In the genomic region with DNA sequence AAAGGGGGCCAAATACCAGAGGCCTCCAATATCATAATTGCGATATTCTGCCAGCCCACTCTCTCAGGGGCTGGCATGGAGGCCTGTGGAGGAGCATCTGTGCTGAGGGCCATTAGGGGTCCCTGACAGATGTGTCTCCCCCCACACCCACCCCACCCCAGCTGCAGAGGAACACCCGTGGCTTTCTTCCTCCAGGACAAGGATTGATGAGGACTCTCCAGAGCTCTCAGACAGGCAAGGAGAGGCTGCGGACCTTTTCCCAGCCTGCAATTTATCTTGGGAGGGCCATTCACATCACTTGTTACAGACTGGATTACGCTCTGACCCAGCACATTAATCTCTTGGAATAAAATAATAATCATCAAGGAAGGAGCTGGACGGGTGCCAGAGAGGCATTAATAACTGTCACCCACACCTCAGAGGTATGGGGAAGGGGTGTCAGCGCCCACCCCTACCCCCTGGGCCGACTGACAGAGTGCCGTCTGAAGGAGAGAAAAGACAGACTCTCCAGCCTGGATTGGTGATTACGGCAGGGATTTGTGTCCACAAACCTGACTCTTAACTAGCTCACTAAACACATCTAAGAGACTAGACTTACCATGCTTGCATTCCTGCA, we compare ENCODE assay signal across 25 mouse cellular contexts. TPM values are rescaled to one million over a fixed set of nuclear protein-coding genes. Genes with fewer than 3 reads are reported as not detected.
DNase-seq lines count a peak whose midpoint lies in the region; ATAC-seq lines count a peak whose summit lies in the region.
"Had no signal": no experiment of that assay in that cellular context is flagged by ENCODE, and none has a peak within 500 bp of the region (broad histone marks: within the 10 kb centered on the region; RNA-seq: fewer than 3 reads in every experiment).

No protein-coding gene starts in this region.

- peak overlapping the region; percentile 66 for H3K27ac ChIP-seq in hindbrain, embryonic 12.5 days
- H3K27ac ChIP-seq in hindbrain, embryonic 10.5 days = no peak overlapping the region
- H3K27ac ChIP-seq in hindbrain, embryonic 15.5 days (replicated peaks) = 0 out of 2 replicates have a peak overlapping the region, but pooled peaks have one; percentile 38
- H3K27ac ChIP-seq in neural tube, embryonic 15.5 days (replicated peaks) = no peak overlapping the region
- H3K27ac ChIP-seq: embryonic facial prominence, embryonic 12.5 days; forebrain, embryonic 12.5 days had no signal

- H3K4me1 ChIP-seq in hindbrain, embryonic 12.5 days = peaks cover 8% of the 10 kb centered on the region
- H3K4me1 ChIP-seq in hindbrain, embryonic 10.5 days (replicated peaks) = peaks cover 8% of the 10 kb centered on the region; the same call in 1 of the 2 replicates
- peaks cover 8% of the 10 kb centered on the region for H3K4me1 ChIP-seq in hindbrain, embryonic 15.5 days (replicated peaks)
- 0 out of 2 replicates have a peak, but pooled peaks cover 9% of the 10 kb centered on the region for H3K4me1 ChIP-seq in neural tube, embryonic 15.5 days
- H3K4me1 ChIP-seq: embryonic facial prominence, embryonic 12.5 days; forebrain, embryonic 12.5 days; heart, embryonic 12.5 days had no signal

- intact Hi-C loops in heart, postnatal 14 days (cut with DNase I) = no loop called here

- H3K9ac ChIP-seq in hindbrain, embryonic 12.5 days = no peak overlapping the region
- H3K9ac ChIP-seq in hindbrain, embryonic 15.5 days = no peak overlapping the region
- no peak overlapping the region for H3K9ac ChIP-seq in neural tube, embryonic 15.5 days (replicated peaks)
- H3K9ac ChIP-seq: embryonic facial prominence, embryonic 12.5 days; forebrain, embryonic 12.5 days; heart, embryonic 12.5 days had no signal

- peaks cover 46% of the 10 kb centered on the region for H3K36me3 ChIP-seq in hindbrain, embryonic 12.5 days
- peaks cover 44% of the 10 kb centered on the region for H3K36me3 ChIP-seq in hindbrain, embryonic 10.5 days
- H3K36me3 ChIP-seq in hindbrain, embryonic 15.5 days = peaks cover 45% of the 10 kb centered on the region
- peaks cover 60% of the 10 kb centered on the region for H3K36me3 ChIP-seq in neural tube, embryonic 15.5 days
- H3K36me3 ChIP-seq: G1E had no signal

- DNase-seq in embryo, embryonic 10 days (ENCODE audit: low spot score) = peak; percentile 14
- DNase-seq in embryo, embryonic 9.5 days (ENCODE audit: extremely low spot score) = no peak
- DNase-seq in hindbrain, embryonic 10.5 days (ENCODE audit: low spot score) = no peak
- DNase-seq in left cerebral cortex, adult 8-10 months (ENCODE audit: low spot score in 2 of 2) = no peak
- no peak for DNase-seq in heart, postnatal 14 days
- DNase-seq: adrenal gland, adult 8-10 months; B cell, adult 2 months; cerebellum, adult 11 months; cerebellum, adult 8-10 months; cerebellum, postnatal 14 days; gastrocnemius, postnatal 10 days; heart, postnatal 36 days had no signal

- H3K4me3 ChIP-seq in hindbrain, embryonic 12.5 days = no peak overlapping the region
- H3K4me3 ChIP-seq in hindbrain, embryonic 10.5 days = no peak overlapping the region
- H3K4me3 ChIP-seq in hindbrain, embryonic 15.5 days = no peak overlapping the region
- no peak overlapping the region for H3K4me3 ChIP-seq in neural tube, embryonic 15.5 days (replicated peaks)
- H3K4me3 ChIP-seq: embryonic facial prominence, embryonic 12.5 days; forebrain, embryonic 12.5 days; heart, embryonic 12.5 days had no signal

- H3K9me3 ChIP-seq in hindbrain, embryonic 12.5 days (replicated peaks) = no peaks in the 10 kb centered on the region
- no peaks in the 10 kb centered on the region for H3K9me3 ChIP-seq in hindbrain, embryonic 10.5 days
- H3K9me3 ChIP-seq in hindbrain, embryonic 15.5 days = no peaks in the 10 kb centered on the region
- no peaks in the 10 kb centered on the region for H3K9me3 ChIP-seq in neural tube, embryonic 15.5 days (replicated peaks)
- H3K9me3 ChIP-seq: embryonic facial prominence, embryonic 12.5 days; forebrain, embryonic 12.5 days; G1E; heart, embryonic 12.5 days had no signal

- 52% methylated on average over 9 of the region's 9 CpGs for WGBS in hindbrain, embryonic 12.5 days
- WGBS in hindbrain, embryonic 10.5 days = 77% methylated on average over 9 of the region's 9 CpGs
- 30% methylated on average over 9 of the region's 9 CpGs for WGBS in hindbrain, embryonic 15.5 days
- 38% methylated on average over 9 of the region's 9 CpGs for WGBS in neural tube, embryonic 15.5 days

- H3K4me2 ChIP-seq in hindbrain, embryonic 12.5 days (replicated peaks) = no peak overlapping the region
- H3K4me2 ChIP-seq in hindbrain, embryonic 15.5 days = no peak overlapping the region
- no peak overlapping the region for H3K4me2 ChIP-seq in neural tube, embryonic 15.5 days
- H3K4me2 ChIP-seq: embryonic facial prominence, embryonic 12.5 days; forebrain, embryonic 12.5 days; heart, embryonic 12.5 days had no signal

- peak; percentile 83 for ATAC-seq in hindbrain, embryonic 12.5 days (ENCODE audit: low FRiP score)
- ATAC-seq in hindbrain, embryonic 15.5 days (ENCODE audit: low FRiP score, low read depth) = peak; percentile 77; the same call in 1 of the 2 replicates
- ATAC-seq in neural tube, embryonic 15.5 days (ENCODE audit: low FRiP score) = 0 out of 2 replicates have a peak, but pooled peaks have one; percentile 14
- ATAC-seq: CD4-positive, CD25-positive, alpha-beta regulatory T cell, adult 4 months; forebrain, embryonic 16.5 days; inflammation-experienced regulatory T-cells, adult 6 months; intestine, postnatal 0 days had no signal

- H3K27me3 ChIP-seq in hindbrain, embryonic 12.5 days = no peaks in the 10 kb centered on the region
- H3K27me3 ChIP-seq in hindbrain, embryonic 10.5 days (ENCODE audit: insufficient read depth, poor library complexity, severe bottlenecking) = no peaks in the 10 kb centered on the region
- H3K27me3 ChIP-seq in hindbrain, embryonic 15.5 days = no peaks in the 10 kb centered on the region
- no peaks in the 10 kb centered on the region for H3K27me3 ChIP-seq in neural tube, embryonic 15.5 days (replicated peaks)
- H3K27me3 ChIP-seq: embryonic facial prominence, embryonic 12.5 days; forebrain, embryonic 12.5 days; heart, embryonic 12.5 days had no signal

RNA-seq across cellular contexts. Expression of a gene that starts 21.7 kb away (rescaled TPM):
- polyA plus RNA-seq in hindbrain, embryonic 12.5 days (2016; fragmentation: Nextera tagmentation; extraction: Ambion mirVana) = 9.4 and 11.0 TPM in 2 replicates
- 4.9 and 7.4 TPM in 2 replicates for polyA plus RNA-seq in hindbrain, embryonic 10.5 days (2016; fragmentation: Nextera tagmentation; extraction: Ambion mirVana)
- polyA plus RNA-seq in hindbrain, embryonic 15.5 days (2015; fragmentation: Nextera tagmentation; extraction: Ambion mirVana) = 12.3 and 13.6 TPM in 2 replicates
- polyA plus RNA-seq in neural tube, embryonic 15.5 days (2015; fragmentation: Nextera tagmentation; extraction: Ambion mirVana) = 7.2 and 12.7 TPM in 2 replicates
- 10 to 100 TPM; 70.1 to 81.7 (median 76.0) TPM for total RNA-seq in left cerebral cortex, adult 8-10 months (2022)
- 1 to 10 TPM; 1.0 to 1.8 TPM for total RNA-seq in heart, postnatal 14 days (2021)
- total RNA-seq: granulocyte monocyte progenitor cell, adult 5-6 weeks had no signal
- polyA plus RNA-seq: CD4-positive, CD25-positive, alpha-beta regulatory T cell, adult 4 months; inflammation-experienced regulatory T-cells, adult 6 months had no signal

RNA-seq across cellular contexts. Expression of a gene that starts 21.8 kb away (rescaled TPM):
- 12.9 and 13.4 TPM in 2 replicates for polyA plus RNA-seq in hindbrain, embryonic 12.5 days (2016; fragmentation: Nextera tagmentation; extraction: Ambion mirVana)
- 11.3 and 12.3 TPM in 2 replicates for polyA plus RNA-seq in hindbrain, embryonic 10.5 days (2016; fragmentation: Nextera tagmentation; extraction: Ambion mirVana)
- polyA plus RNA-seq in hindbrain, embryonic 15.5 days (2015; fragmentation: Nextera tagmentation; extraction: Ambion mirVana) = 16.4 and 17.8 TPM in 2 replicates
- polyA plus RNA-seq in neural tube, embryonic 15.5 days (2015; fragmentation: Nextera tagmentation; extraction: Ambion mirVana) = 14.7 and 16.8 TPM in 2 replicates
- total RNA-seq in left cerebral cortex, adult 8-10 months (2022) = 10 to 100 TPM; 12.1 to 14.6 (median 12.3) TPM
- total RNA-seq in heart, postnatal 14 days (2021) = 1 to 10 TPM; 9.2 to 9.3 TPM

RNA-seq across cellular contexts. Expression of a gene that starts 58.8 kb away (rescaled TPM):
- 1.8 TPM in 2 replicates for polyA plus RNA-seq in hindbrain, embryonic 12.5 days (2016; fragmentation: Nextera tagmentation; extraction: Ambion mirVana)
- 0.25 and 0.37 TPM in 2 replicates for polyA plus RNA-seq in hindbrain, embryonic 10.5 days (2016; fragmentation: Nextera tagmentation; extraction: Ambion mirVana)
- polyA plus RNA-seq in hindbrain, embryonic 15.5 days (2015; fragmentation: Nextera tagmentation; extraction: Ambion mirVana) = 4.9 and 5.8 TPM in 2 replicates
- 3.0 and 4.0 TPM in 2 replicates for polyA plus RNA-seq in neural tube, embryonic 15.5 days (2015; fragmentation: Nextera tagmentation; extraction: Ambion mirVana)
- total RNA-seq in left cerebral cortex, adult 8-10 months (2022) = 10 to 100 TPM; 20.5 to 24.4 (median 22.5) TPM
- 1 to 10 TPM in 1 of 2 experiments, under 1 TPM in 1; 0.76 to 1.2 TPM for total RNA-seq in heart, postnatal 14 days (2021)
- total RNA-seq: common myeloid progenitor, adult 5-6 weeks; granulocyte monocyte progenitor cell, adult 5-6 weeks had no signal
- polyA plus RNA-seq: CD4-positive, CD25-positive, alpha-beta regulatory T cell, adult 4 months; G1E had no signal

Comparison
In these comparisons a context has a peak if more than half of its experiments do, and no peak if none do; other contexts are left out.
1. H3K27ac ChIP-seq: peak in hindbrain, embryonic 12.5 days (single experiment) and hindbrain, embryonic 15.5 days (single experiment); none in hindbrain, embryonic 10.5 days (single experiment) and neural tube, embryonic 15.5 days (single experiment).
2. ATAC-seq: peak in every context shown above with its lines; median percentile 83 in hindbrain, embryonic 12.5 days; 77 in hindbrain, embryonic 15.5 days; 14 in neural tube, embryonic 15.5 days.